Mouse (Mus musculus): ENCODE measurements around the gene Chil5.

DNA sequence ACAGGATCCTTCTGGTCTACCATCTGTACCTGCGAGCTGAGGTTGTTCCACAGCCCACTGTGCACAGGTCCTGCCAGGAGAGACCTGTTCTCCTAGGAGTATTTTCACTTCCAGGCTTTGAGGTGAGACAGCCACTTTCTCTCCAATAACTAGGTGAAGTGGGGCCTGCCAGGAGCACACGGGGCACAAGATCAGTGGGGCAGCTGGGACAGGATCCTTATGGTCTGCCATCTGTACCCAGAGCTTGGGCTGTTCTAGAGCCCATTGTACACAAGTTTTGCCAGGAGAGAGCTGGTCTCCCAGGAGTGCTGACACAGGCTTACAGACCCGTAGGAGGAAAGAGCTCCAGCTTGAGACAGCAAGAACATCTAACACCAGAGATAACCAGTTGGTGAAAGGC is 25.4 kb upstream of the Chil5 start:
- TF ChIP-seq POLR2A (IDR thresholded peaks at IDR 0.05; ENCODE audit: borderline replicate concordance, low read depth, low read length) = no peak
- TF ChIP-seq CTCF (IDR thresholded peaks at IDR 0.05; ENCODE audit: low read depth, low read length) = no peak
